Mouse (Mus musculus) MEL-GATA-1-ER (cell line): ENCODE measurements around the gene Mpg.

Source experiments
- DNase-seq: peaks from one replicate; pipeline ENCODE4 v3.0.0-alpha.2; 2012; ENCODE audit warnings: low read depth; ENCODE audit errors: extremely low read depth

The Mpg gene

DNA sequence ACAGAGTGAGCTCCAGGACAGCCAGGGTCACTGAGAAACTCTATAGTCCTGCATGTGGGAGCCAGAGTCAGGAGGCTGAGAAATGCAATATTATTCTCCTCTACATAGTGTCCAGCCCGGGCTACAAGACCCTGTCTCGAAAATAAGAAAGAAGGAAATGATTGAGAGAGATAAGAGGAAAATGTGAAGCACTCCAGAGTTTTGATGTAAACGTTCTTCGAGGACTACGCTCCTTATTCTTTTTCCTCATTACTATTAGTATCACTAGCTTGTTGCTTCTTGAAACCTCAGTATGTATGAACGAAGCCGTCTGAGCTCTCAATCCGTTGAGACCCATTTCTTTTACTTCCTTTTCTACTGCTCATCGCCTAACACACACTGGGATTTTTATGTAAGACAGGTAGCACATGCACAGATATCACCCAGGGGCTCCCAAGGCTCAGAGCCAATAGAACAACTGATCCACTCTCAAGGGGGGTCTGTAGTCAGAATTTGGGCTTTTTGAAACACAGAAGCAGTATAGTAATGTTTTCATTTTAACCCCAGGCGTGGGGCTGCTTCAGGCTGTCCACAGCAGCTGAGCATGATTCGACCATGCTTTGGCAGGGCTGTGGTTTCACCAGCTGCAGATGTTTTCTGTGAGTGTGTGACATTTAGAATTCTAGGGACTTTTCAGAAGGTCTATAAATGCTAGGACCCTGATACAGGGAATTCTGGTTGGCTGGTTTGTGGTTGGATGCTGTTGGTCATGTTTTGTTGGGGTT, 24.2 kb upstream of the Mpg start:
- no peak for DNase-seq

DNA sequence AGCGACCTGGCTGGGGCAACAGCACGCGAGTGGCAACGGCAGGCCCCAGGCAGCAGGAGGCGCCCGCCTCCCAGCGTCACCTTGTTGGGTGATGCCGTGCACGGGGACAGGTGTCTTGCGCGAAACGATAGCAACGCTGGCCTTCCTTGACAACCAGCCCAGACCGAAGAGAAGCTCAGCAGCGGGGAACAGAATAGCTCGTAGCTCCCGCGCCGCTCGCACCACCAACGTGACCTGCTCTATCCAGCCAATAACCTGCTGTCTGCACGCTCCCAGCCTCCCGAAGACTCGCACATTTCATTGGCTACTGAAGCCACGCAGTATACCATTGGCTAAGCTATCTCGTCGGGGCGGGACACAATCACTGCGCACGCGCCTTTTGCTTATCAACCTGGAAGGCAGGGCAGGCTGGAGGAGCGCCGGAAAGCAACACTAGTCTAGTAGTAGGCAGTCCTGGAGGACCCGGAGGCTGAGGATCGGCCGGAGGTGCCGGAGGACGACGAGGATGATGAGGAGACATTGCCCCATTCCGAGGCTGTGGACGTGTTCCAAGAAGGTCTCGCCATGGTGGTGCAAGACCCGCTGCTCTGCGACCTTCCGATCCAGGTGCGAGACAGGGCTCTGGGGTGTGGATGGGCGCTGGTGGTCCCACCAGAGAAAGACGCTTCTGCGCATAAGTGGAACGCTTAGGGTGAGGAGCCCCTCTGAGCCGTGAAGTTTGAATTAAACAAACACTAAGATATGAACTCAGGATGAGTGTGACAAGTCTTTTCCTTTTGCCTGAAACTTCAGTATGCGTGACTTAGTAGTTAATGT, 21.0 kb upstream of the Mpg start, which contains the start of gene Snrnp25:
TSS of gene Snrnp25 (plus strand) at position 358 of the 816 bp plus-strand sequence.
- DNase-seq: peak; percentile 98

DNA sequence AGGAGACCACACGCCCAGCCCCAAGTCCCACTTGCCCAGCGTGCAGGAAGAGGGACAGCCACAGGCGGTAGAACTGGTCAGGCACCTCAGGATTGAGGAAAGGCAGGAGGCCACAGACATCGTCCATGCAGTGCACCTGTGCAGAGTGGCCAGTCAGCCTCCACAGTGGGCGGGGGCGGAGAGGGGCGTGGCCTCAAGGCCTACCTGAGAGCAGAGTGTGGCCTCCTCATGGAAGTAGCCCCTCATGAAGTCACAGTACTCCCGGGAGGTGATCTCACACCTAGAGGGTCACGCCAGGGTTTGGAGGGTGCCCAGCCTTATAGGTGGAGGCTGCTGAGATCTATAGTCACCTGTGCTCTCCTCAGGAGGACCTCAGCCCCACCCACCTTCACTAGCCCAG, 15.7 kb upstream of the Mpg start:
- no peak for DNase-seq

DNA sequence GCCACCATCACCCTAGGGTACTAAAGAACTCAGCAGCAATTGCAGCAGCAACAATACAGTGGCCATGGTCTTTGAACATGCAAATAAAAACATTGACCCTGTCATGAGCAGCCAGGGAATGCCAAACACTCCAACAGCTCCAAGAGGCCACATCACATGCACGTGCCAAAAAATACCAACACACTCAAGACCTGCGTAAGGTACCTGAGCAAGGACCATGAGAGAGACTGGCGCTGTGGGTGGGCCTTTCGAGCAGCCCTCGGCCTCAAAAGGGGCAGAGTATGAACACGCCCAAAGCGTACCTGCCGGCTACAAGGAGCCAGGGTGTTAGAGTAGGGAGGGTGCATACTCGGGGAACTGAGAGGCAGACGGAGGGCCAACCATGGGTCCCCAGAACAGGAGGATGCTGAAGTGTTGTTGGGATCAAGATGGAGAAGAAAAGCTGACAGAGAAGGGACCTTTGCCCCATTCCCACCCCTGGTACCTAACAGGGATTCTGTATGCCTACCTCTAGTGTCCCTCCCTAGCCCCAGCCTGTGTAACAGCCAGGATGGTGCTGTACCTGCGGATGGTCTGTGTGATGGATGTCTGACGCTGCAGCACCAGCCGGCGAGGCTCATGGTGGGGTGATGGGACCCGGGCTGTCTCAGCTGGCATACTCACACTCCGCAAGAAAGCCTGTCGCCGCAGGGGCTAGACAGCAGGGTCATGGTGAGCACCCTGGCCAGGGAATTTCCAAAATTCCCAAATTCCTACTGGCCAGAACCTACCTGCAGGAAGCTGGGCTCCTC, 10.7 kb upstream of the Mpg start:
- no peak for DNase-seq

DNA sequence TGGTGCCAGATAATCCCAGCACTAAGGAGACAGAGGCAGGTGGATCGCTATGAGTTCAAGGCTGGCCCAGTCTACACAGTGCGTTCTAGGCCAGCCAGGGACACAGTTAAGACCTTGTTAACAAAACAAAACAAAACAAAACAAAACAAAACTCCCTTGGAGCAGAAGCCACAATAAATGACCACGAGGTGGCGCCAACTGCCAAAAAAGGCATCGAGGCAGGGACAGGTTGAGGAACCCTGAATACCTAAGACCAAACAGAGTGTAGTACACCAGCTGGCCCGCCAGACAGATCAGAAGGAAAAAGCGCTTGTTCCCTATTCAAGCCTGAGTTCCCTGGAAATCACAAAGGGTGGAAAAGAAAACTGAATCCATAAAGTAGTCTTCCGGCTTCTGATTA, 9.5 kb upstream of the Mpg start:
- DNase-seq: no peak

DNA sequence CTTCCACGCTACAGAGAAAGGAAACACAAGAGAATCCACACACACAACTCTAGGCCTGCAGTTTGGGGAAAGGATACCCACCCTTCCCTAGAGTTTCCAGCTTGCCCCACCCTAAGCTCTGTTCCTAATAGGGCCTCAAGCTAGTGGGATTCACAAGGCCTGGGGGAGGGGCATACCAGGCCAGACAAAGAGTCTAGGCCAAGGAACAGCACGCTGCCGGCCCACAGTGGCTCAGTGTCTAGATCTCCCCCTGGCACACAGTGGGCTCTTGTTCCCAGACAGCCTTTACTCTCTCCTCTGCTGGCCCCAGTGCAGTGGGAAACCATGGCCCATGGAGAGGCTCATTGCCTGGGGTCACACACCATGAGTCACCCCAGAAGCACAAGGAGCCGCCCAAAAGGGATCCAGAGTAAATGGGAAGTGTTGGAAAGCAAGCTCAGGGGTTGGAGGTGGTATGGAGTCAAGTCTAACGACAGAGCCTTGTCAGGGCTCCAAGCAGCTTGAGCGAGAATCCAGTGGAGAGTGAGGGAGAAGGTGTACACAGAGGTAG, 7.7 kb upstream of the Mpg start:
- DNase-seq: no peak

DNA sequence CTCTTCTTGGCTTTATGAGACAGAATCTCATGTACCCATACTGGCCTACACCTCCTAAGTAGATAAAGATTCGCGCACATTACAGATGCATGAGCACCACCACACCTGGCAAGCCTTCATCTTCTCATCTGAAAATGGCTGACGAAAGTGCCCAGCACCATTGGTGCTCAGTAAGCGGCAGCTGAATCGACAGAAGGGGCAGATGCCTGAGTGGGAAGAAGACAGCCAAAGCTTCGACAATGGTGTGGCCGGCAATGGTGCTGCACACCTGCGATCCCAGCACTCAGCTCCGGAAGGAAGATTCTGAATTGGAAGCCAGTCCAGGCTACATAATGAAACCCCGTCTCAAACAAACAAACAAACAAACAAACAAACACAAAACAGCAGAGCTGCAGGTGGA, 7.0 kb upstream of the Mpg start:
- no peak for DNase-seq

DNA sequence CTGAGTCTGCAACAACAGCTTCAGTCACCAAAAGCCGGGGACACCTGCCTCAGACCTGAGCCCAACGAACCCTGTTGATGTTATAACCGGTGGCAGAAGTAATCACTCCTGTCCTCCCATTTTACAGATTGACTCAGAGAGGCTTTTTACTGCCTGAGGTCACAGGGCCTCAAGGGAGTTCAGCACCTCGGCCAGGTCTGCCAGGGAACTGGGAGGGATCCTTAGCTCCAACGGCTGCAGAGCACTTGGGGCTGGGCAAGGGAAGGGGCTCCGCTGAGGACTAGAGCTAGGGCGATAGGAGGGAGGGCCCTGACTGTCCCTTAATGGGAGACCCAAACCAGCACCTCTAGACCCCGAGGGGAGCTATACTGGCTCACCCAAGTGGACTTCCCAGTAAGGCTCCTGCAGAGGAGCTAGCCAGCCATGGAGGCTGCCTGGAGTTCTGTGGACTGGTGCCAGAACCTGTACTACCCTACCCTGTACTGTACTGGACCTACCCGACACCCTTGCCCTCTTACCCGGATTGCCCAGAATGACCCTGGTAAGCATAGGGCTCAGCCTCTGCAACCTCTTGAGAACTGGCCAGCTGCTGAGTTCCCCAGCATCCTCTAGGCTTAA, 5.6 kb upstream of the Mpg start:
- DNase-seq: no peak

DNA sequence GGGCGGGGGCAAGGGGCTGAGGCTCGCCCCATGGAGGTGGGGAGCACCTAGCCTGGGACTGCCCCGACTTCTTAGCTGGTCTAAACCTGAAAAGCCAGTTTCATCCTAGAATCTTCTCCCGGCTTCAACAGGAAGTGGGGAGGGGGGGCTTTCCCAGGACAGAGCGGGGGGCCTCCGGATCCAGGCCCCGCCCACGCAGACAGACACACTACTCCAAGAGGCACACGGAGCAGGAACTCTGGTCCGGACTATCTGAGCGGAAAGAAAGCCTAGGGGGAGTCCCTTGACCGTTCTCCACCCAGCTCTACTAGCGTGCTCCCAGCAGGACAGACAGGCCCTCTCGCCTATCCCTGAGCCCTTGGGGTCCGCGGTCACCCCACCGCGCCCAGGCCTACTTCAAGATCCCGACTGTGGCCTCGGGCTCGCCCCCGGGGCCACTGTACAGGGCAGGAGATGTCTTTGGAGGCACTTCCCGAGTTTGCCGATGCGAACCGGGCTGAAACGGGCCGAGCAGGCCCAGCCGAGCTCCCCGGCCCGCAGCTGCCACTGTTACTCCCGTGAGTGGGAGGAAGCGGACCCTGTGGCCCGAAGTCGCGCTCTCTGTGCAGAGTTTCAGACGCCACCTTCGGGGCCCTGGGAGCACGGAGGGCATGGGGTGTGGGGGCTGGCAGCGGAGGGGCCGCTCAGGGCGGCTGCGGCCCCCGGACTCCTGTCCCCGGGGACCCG, 4.9 kb upstream of the Mpg start:
- DNase-seq: no peak

DNA sequence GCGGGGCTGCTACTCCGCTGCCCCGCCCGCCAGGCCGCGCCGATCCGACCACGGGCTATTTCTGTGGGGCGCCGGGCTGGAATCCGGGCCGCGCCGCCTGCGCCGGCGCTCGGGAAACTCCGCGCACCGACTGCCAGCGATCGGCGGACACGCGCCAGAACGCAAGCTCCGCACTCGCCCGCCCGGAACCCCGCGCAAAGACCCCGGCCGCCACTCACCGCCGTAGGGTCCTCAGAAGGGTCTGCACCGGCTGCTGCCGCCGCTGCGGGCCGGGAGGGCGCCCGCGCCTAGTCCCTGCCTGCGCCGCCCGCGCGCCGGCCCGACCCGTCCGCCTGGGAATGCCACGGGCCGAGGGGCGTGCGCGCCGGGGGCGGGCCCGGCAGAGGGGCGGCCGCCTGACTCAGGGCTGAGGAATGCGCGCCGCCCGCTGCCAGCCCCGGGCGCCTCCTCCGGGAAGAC, 4.3 kb upstream of the Mpg start, which contains the start of gene Rhbdf1:
TSS of gene Rhbdf1 (minus strand) at position 350 of the 459 bp plus-strand sequence.
- DNase-seq: no peak

DNA sequence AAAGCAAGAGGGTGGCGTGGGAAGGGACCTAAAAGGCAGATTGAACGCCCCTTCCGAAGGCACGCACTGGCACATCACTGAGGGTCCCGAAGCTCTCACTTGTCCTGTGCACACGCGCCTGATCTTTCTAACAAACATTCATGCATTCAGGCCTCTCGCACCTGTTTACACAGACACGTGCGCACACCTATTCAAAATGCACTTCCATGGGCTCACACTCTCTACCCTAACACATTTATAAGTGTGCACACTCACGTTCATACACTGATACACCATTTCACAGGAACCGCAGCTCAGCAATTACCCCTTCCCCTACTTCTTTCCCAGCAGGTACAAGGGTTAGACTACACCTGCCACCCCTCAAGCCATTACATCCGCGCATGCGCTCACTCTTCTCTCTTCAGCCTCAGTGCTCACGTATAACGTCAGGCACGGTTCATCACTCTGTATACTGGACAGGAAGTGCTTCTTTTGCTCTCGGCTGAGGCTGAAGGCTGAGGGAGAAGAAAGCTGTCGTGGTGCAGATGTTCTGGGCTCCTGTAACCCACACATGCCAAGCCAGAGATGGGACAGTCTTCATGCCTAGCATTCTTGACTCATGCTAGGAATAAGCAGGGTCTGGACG, 3.6 kb upstream of the Mpg start:
- no peak for DNase-seq

DNA sequence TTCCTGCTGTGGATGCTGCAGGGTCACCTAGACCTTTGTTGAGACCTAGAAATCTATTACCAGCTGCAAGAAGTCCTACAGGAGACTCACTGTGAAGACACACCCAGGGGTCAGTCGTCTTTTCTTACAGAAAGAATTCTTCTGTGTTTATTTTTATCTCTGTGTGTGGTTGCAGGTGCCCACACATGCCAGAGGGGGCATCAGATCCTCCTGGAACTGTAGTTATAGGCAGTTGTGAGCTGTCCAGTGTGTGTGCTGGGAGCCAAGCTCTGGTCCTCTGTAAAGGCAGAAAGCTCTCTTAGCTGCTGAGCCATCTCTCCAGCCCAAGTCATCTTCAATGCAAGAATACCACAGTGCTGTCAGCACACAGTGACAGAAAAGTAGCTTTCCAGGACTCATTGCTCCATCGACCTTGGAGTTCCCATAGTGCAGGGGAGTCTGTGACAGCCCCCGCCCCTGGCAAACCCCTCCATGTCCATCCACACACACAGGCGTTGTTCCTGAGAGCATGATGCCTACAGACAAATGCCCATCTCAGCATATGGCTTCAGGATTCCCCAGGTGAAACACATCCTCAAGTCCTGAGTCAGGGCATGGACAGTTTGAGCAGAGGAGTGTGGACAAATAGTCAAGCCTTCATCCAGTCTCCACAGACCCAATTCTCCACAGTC, 2.9 kb upstream of the Mpg start:
- DNase-seq: no peak

DNA sequence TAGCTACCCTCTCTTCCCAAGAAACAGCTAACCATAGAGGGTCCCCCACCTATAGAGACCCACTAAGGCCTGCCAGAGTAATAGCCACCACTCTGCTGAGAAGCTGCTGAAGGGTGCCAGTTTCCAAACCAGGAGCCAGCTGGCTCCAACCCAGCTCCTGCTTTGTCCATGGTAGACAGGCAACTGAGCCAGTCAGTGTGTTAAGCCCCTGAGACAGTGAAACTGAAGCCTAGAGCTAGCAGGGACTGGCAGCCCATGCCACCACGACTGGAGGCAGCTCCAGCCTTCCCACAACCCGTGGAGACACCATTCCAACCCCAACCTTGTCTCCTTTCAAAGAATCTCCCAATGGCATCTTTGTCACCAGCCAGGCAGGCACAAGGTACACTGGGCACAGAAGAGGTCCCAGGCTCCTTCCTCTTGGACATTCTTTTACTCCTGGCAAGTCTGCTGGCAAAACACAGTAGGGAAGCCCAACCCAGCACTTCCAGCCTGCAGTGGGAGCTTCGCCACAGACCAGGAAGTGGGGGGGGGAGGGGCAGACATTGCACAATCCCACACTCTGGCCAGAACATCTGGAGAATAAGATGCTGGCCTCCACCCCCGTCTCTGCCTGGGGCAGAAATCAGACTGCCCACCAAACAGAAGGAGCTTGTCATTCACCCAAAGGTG, 1.7 kb upstream of the Mpg start:
- DNase-seq: no peak

DNA sequence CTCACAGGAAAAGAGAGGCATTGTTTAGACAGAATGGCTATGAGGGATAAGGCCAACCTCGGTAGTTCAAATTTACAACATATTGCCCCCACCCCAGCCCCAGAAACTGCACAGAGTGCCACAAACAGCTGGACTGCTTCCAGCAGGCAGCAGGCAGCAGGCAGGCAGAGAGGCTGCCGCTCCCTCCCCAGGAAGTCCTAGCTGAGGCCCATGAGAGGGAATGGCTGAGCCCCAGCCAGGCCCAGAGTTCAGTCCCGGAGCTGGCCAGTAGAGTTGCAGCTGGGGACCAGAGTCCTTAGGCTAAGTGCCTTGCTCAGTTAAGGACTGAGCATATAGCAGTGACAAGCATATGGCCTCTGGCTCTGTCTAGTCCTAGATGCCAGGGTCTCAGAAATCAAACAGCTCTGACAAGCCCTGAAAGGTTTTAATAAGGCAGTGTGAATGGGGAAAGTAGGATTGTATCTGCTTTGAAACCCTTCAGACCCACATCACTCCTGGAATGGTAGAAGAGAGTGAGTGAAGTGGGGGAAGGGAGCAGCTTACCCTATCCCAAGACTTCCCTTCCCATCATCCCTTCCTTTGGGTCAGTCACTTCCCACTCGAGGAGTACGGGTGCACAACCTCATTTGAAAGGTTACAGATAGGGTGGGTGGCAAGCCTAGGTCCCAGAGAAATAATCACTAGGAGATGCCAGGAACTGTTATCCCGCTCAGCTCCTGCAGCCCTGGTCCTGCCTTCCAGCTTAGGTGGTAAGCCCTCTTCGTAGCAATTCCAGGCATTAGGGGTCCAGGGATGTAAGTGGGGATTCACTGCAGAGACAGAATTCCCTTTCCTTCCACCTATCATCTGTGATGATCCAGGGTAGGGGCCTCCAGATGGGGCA, 842 bp upstream of the Mpg start:
- no peak for DNase-seq

DNA sequence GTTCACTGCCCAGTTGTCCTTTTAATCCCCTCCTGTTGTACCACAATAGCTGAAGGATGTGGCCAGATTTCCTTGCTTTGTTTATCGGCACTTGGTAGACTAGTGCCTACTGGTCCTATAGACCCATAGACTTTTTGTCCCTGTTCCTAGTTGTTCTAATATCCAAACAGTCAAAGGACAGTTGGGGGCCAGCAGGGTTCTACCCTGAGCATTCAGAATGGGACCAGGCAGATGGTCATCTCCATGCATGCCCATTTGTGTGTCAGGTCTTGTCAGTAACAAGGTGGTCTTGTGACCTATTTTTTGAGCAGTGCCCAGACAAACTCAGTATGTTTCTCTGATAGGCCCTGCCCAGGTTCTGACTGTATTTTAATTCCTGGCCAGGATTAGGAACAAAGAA, 736 bp downstream of the Mpg start:
- DNase-seq: no peak

DNA sequence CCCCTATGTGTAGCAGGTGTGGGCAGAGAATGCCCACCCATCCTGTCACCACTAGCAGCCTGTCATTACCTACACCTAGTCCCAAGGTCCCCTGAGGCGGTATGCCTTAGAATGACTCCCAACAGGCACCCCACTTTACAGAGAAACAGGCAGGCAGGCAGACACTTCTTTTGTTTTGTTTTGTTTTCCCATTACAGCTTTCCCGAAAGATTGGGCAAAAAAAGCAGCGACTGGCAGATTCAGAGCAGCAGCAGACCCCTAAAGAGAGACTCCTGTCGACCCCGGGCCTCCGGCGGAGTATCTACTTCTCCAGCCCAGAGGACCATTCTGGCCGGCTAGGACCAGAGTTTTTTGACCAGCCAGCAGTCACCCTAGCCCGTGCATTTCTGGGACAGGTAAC, 1.2 kb downstream of the Mpg start:
- no peak for DNase-seq

DNA sequence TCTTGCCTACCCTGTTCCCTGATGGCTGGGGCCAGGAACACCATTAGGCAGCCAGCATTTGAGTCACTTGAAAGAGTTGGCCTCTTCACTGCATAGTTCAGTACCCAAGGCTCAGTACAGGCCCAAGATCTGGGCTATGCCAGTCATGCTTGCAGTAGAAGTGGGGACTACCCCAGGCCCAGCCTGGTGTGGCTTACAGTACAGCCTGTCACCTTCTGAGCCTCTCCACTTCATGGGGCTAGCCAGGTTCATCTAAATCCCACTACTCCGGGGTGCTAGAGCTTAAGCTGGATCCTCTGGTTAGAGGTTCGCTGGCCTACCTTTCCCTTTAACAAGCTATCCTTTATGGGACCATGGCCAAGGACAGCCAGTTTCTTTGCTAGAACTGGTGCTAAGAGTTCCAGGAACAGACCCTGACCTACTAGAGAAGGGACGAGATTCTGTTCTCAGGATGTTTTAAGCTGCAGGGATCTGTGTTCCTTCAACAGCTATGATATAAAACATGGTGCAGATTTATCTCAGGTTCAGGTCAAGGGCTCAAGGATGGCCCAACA, 2.1 kb downstream of the Mpg start:
- no peak for DNase-seq

DNA sequence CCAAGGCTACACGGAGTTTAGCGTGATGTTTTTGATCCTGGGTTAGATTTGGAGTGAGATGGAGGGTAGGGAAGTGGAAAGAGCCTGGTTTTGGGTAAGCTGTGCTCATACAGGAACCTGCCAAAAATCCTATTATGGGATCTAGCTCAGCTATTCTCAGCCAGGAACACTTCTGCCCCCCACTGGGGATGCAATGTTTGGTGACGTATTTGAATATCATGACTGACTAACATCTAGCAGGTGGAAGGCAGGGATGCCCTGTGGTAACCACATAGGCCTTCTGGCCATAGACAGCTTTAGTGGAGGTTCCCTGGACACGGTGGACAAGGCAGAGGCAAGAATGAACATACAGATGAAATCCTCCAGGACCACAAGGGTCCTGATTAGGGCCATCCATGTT, 3.9 kb downstream of the Mpg start:
- DNase-seq: no peak
